Mouse (Mus musculus) lung, postnatal 0 days (tissue): ENCODE data around the gene Sh3pxd2a.

Source experiments
- CTCF ChIP-seq: IDR thresholded peaks from 2 replicates; pipeline ENCODE4 v1.5.1; 2016; ENCODE audit warnings: antibody characterized with exemption, mild to moderate bottlenecking
- EP300 ChIP-seq: IDR thresholded peaks from 2 replicates; pipeline ENCODE4 v1.6.1; 2016; ENCODE audit warnings: antibody characterized with exemption, mild to moderate bottlenecking, control low read depth

- TF ChIP-seq CTCF = no peak
- TF ChIP-seq EP300 = no peak
These were observed 33.1 kb upstream of the Sh3pxd2a start for GRCm38 (mm10) chr19:47497313-47497712.
